Mouse (Mus musculus): ENCODE data around the gene Usp19.
A peak's percentile ranks its signal among the peaks of the same experiment; 100 is the strongest.

The Usp19 gene

GRCm38 (mm10) chr9:108466219-108466618, 24.2 kb upstream of the Usp19 start:
- no peak for DNase-seq (ENCODE audit: low spot score in 2 of 2)

GRCm38 (mm10) chr9:108469430-108469829, 21.0 kb upstream of the Usp19 start:
- DNase-seq (ENCODE audit: low spot score in 2 of 2) = no peak

- no peak for DNase-seq (ENCODE audit: low spot score in 2 of 2)
Measured at GRCm38 (mm10) chr9:108469845-108470244, 20.6 kb upstream of the Usp19 start.

- DNase-seq (ENCODE audit: low spot score in 2 of 2) = no peak
Measured at GRCm38 (mm10) chr9:108474528-108474927, 15.9 kb upstream of the Usp19 start.

GRCm38 (mm10) chr9:108478638-108479156, 11.7 kb upstream of the Usp19 start:
- DNase-seq (ENCODE audit: low spot score in 2 of 2) = peak; percentile 23 to 34

GRCm38 (mm10) chr9:108479241-108479640, 11.2 kb upstream of the Usp19 start:
- no peak for DNase-seq (ENCODE audit: low spot score in 2 of 2)

- DNase-seq (ENCODE audit: low spot score in 2 of 2) = no peak
Measured at GRCm38 (mm10) chr9:108479721-108480351, 10.6 kb upstream of the Usp19 start, which contains the start of gene Lamb2. Lamb2 (plus strand) TSS chr9:108479736.

- no peak for DNase-seq (ENCODE audit: low spot score in 2 of 2)
Measured at GRCm38 (mm10) chr9:108480813-108481519, 9.4 kb upstream of the Usp19 start.

- DNase-seq (ENCODE audit: low spot score in 2 of 2) = no peak
Measured at GRCm38 (mm10) chr9:108481520-108482210, 8.7 kb upstream of the Usp19 start.

GRCm38 (mm10) chr9:108483051-108483790, 7.2 kb upstream of the Usp19 start:
- no peak for DNase-seq (ENCODE audit: low spot score in 2 of 2)

- no peak for DNase-seq (ENCODE audit: low spot score in 2 of 2)
Measured at GRCm38 (mm10) chr9:108484021-108484420, 6.4 kb upstream of the Usp19 start.

GRCm38 (mm10) chr9:108485301-108485875, 5.0 kb upstream of the Usp19 start:
- no peak for DNase-seq (ENCODE audit: low spot score in 2 of 2)

- no peak for DNase-seq (ENCODE audit: low spot score in 2 of 2)
Measured at GRCm38 (mm10) chr9:108486973-108487530, 3.4 kb upstream of the Usp19 start.

- DNase-seq (ENCODE audit: low spot score in 2 of 2) = no peak
Measured at GRCm38 (mm10) chr9:108488403-108488802, 2.0 kb upstream of the Usp19 start.

GRCm38 (mm10) chr9:108489215-108489614, 1.2 kb upstream of the Usp19 start:
- DNase-seq (ENCODE audit: low spot score in 2 of 2) = no peak

- no peak for DNase-seq (ENCODE audit: low spot score in 2 of 2)
Measured at GRCm38 (mm10) chr9:108489702-108490558, 472 bp upstream of the Usp19 start.

- DNase-seq (ENCODE audit: low spot score in 2 of 2) = no peak
Measured at GRCm38 (mm10) chr9:108491286-108491580, 831 bp downstream of the Usp19 start.

- no peak for DNase-seq (ENCODE audit: low spot score in 2 of 2)
Measured at GRCm38 (mm10) chr9:108492043-108492750, 1.8 kb downstream of the Usp19 start.

- DNase-seq (ENCODE audit: low spot score in 2 of 2) = no peak
Measured at GRCm38 (mm10) chr9:108493246-108493645, 2.8 kb downstream of the Usp19 start.

Measured in right cerebral cortex, adult 2 months (tissue).